8 mouse cellular contexts compared by ENCODE assay signal in the genomic region with DNA sequence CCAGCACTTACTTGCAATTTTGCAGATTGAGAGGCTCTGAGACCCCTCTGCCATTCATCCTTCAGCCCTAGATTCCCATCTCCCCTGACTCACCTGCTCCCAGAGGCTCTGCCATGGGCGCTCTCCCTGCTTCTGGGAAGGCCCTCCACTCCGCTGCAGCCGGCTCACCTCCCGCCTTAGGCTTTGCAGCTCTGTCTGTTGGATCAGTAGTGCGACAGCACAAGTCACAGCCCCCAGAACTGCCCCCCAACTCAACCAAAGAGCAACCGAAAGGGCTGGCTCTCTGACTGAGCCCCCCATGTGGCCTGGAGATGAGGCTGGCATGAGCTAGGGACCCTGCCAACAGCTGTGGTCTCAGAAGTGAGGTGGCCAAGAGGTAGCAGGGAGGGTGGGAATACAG. TPM values are rescaled to one million over a fixed set of nuclear protein-coding genes. Genes with fewer than 3 reads are reported as not detected.
DNase-seq lines count a peak whose midpoint lies in the region; ATAC-seq and TF ChIP-seq lines count a peak whose summit lies in the region.

No protein-coding gene starts in this region.

- H3K4me3 ChIP-seq in heart, embryonic 11.5 days (ENCODE audit: low read depth, low read length): no peak overlapping the region
- H3K4me3 ChIP-seq in liver, adult 2 months (ENCODE audit: insufficient read depth, low read depth, low read length): no peak overlapping the region
- no peak overlapping the region for H3K4me3 ChIP-seq in liver, embryonic 12.5 days
- H3K4me3 ChIP-seq in bone marrow macrophage, adult 2 months (ENCODE audit: insufficient read depth, low read length): peak overlapping the region; percentile 30
- no peak overlapping the region for H3K4me3 ChIP-seq in forebrain, postnatal 0 days (ENCODE audit: low read depth, low read length)

- H3K4me1 ChIP-seq in heart, embryonic 11.5 days (ENCODE audit: control insufficient read depth, insufficient read depth, low read length): peaks cover 16% of the 10 kb centered on the region
- peaks cover 11% of the 10 kb centered on the region for H3K4me1 ChIP-seq in liver, adult 2 months (ENCODE audit: control insufficient read depth, insufficient read depth, low read length)
- peaks cover 41% of the 10 kb centered on the region for H3K4me1 ChIP-seq in liver, embryonic 12.5 days
- H3K4me1 ChIP-seq in bone marrow macrophage, adult 2 months (ENCODE audit: control insufficient read depth, insufficient read depth, low read length): peaks cover 55% of the 10 kb centered on the region
- peaks cover 14% of the 10 kb centered on the region for H3K4me1 ChIP-seq in forebrain, postnatal 0 days (ENCODE audit: insufficient read depth)

- peaks cover 2% of the 10 kb centered on the region; the same call in 1 of the 2 replicates for H3K36me3 ChIP-seq in heart, embryonic 11.5 days (ENCODE audit: control insufficient read depth, insufficient read depth, low read length)
- no peaks in the 10 kb centered on the region for H3K36me3 ChIP-seq in liver, adult 2 months (ENCODE audit: control insufficient read depth, insufficient read depth, low read length)
- peaks cover 7% of the 10 kb centered on the region for H3K36me3 ChIP-seq in liver, embryonic 12.5 days
- no peaks in the 10 kb centered on the region for H3K36me3 ChIP-seq in forebrain, postnatal 0 days (ENCODE audit: insufficient read depth)

- ATAC-seq in heart, embryonic 11.5 days (replicated peaks; ENCODE audit: insufficient number of reproducible peaks, low FRiP score, low TSS enrichment): no peak
- ATAC-seq in liver, embryonic 12.5 days: no peak
- no peak for ATAC-seq in forebrain, postnatal 0 days

- peaks cover 11% of the 10 kb centered on the region; the same call in 1 of the 2 replicates for H3K79me2 ChIP-seq in liver, adult 2 months (ENCODE audit: control insufficient read depth, insufficient read depth, low read length)

- H3K27ac ChIP-seq in heart, embryonic 11.5 days (ENCODE audit: low read depth, low read length): peak overlapping the region; percentile 41; the same call in 1 of the 2 replicates
- peak overlapping the region; percentile 80 for H3K27ac ChIP-seq in liver, adult 2 months (replicated peaks; ENCODE audit: insufficient read depth, low read depth, low read length)
- H3K27ac ChIP-seq in liver, embryonic 12.5 days: no peak overlapping the region
- H3K27ac ChIP-seq in bone marrow macrophage, adult 2 months (ENCODE audit: insufficient read depth, low read depth, low read length): peak overlapping the region; percentile 94
- peak overlapping the region; percentile 51; the same call in 1 of the 2 replicates for H3K27ac ChIP-seq in forebrain, postnatal 0 days (ENCODE audit: low read depth, low read length)

- H3K27me3 ChIP-seq in heart, embryonic 11.5 days (ENCODE audit: control insufficient read depth, insufficient read depth, low read length): no peaks in the 10 kb centered on the region; the same call in 1 of the 2 replicates
- no peaks in the 10 kb centered on the region for H3K27me3 ChIP-seq in liver, adult 2 months (ENCODE audit: control insufficient read depth, insufficient read depth, low read length)
- peaks cover 3% of the 10 kb centered on the region; the same call in 1 of the 2 replicates for H3K27me3 ChIP-seq in liver, embryonic 12.5 days (replicated peaks)
- no peaks in the 10 kb centered on the region for H3K27me3 ChIP-seq in forebrain, postnatal 0 days (ENCODE audit: insufficient read depth, low read length)

- 0 out of 2 replicates have a peak overlapping the region, but pooled peaks have one; percentile 16 for H3K9ac ChIP-seq in heart, embryonic 11.5 days (ENCODE audit: low read depth, low read length)
- H3K9ac ChIP-seq in liver, adult 2 months (ENCODE audit: low read depth, low read length): peak overlapping the region; percentile 38
- H3K9ac ChIP-seq in liver, embryonic 12.5 days: no peak overlapping the region
- no peak overlapping the region for H3K9ac ChIP-seq in forebrain, postnatal 0 days

- TF ChIP-seq POLR2A in liver, adult 2 months (IDR thresholded peaks at IDR 0.05; ENCODE audit: extremely low read depth, insufficient read depth, low read length): no peak
- TF ChIP-seq POLR2A in bone marrow macrophage, adult 2 months (IDR thresholded peaks at IDR 0.05; ENCODE audit: borderline replicate concordance, low read depth, low read length): no peak

- WGBS in heart, embryonic 11.5 days (ENCODE audit: insufficient replicate concordance): 85% methylated on average over 6 of the region's 6 CpGs
- WGBS in liver, adult 2 months: 95% methylated on average over 6 of the region's 6 CpGs
- WGBS in liver, embryonic 12.5 days (ENCODE audit: insufficient replicate concordance): 75% methylated on average over 6 of the region's 6 CpGs
- 80% methylated on average over 6 of the region's 6 CpGs for WGBS in forebrain, postnatal 0 days

- no peaks in the 10 kb centered on the region for H3K9me3 ChIP-seq in heart, embryonic 11.5 days (replicated peaks; ENCODE audit: control insufficient read depth, low read length)
- no peaks in the 10 kb centered on the region for H3K9me3 ChIP-seq in liver, embryonic 12.5 days (replicated peaks)
- no peaks in the 10 kb centered on the region for H3K9me3 ChIP-seq in forebrain, postnatal 0 days (ENCODE audit: low read length)

- no peak overlapping the region for H3K4me2 ChIP-seq in heart, embryonic 11.5 days
- H3K4me2 ChIP-seq in liver, embryonic 12.5 days: no peak overlapping the region
- H3K4me2 ChIP-seq in forebrain, postnatal 0 days (ENCODE audit: low read depth): no peak overlapping the region

- no peak for TF ChIP-seq CTCF in liver, adult 2 months (IDR thresholded peaks at IDR 0.05; ENCODE audit: low read depth, low read length)
- TF ChIP-seq CTCF in bone marrow macrophage, adult 2 months (IDR thresholded peaks at IDR 0.05; ENCODE audit: low read depth, low read length): no peak
- TF ChIP-seq CTCF in forebrain, postnatal 0 days (IDR thresholded peaks at IDR 0.05; ENCODE audit: low read depth): no peak

- DNase-seq in heart, adult 9 months (ENCODE audit: low spot score in 2 of 2): no peak
- no peak for DNase-seq in liver, adult 2 months (ENCODE audit: extremely low read depth, low read depth, low spot score)
- no peak for DNase-seq in forebrain, postnatal 0 days
- DNase-seq in thymus, postnatal 14 days: no peak
- DNase-seq in frontal cortex, postnatal 25 days (ENCODE audit: low spot score in 2 of 2): no peak

RNA-seq across cellular contexts. Expression of a gene that starts 0.6 kb away (rescaled TPM):
- 0.24 TPM in 1 of 2 replicates, not detected in the other for polyA plus RNA-seq in heart, embryonic 11.5 days (2014; fragmentation: Nextera tagmentation; extraction: Ambion mirVana)
- total RNA-seq in liver, adult 2 months (2014; rRNA removed): 1.0 and 1.4 TPM in 2 replicates
- polyA plus RNA-seq in liver, adult 2 months (2012; rRNA removed): 0.58 and 1.1 TPM in 2 replicates
- 0.14 and 0.23 TPM in 2 replicates for polyA plus RNA-seq in liver, embryonic 12.5 days (2016; fragmentation: Nextera tagmentation; extraction: Ambion mirVana)
- 20.8 and 23.9 TPM in 2 replicates for polyA plus RNA-seq in bone marrow macrophage, adult 2 months (2012; ENCODE audit: insufficient read depth, insufficient read length, missing spikeins)
- 1.3 TPM in 1 of 2 replicates, not detected in the other for total RNA-seq in forebrain, postnatal 0 days (2014; rRNA removed)
- polyA plus RNA-seq in forebrain, postnatal 0 days (2015; fragmentation: Nextera tagmentation; extraction: Ambion mirVana): 0.48 and 0.61 TPM in 2 replicates

RNA-seq across cellular contexts. Expression of a gene that starts 3.1 kb away (rescaled TPM):
- polyA plus RNA-seq in heart, embryonic 11.5 days (2014; fragmentation: Nextera tagmentation; extraction: Ambion mirVana): 70.2 and 81.4 TPM in 2 replicates
- total RNA-seq in liver, adult 2 months (2014; rRNA removed): 26.2 and 31.9 TPM in 2 replicates
- polyA plus RNA-seq in liver, adult 2 months (2012; rRNA removed): 17.5 and 25.8 TPM in 2 replicates
- 53.8 and 56.2 TPM in 2 replicates for polyA plus RNA-seq in liver, embryonic 12.5 days (2016; fragmentation: Nextera tagmentation; extraction: Ambion mirVana)
- polyA plus RNA-seq in bone marrow macrophage, adult 2 months (2012; ENCODE audit: insufficient read depth, insufficient read length, missing spikeins): 120 and 131 TPM in 2 replicates
- 79.2 and 82.4 TPM in 2 replicates for total RNA-seq in forebrain, postnatal 0 days (2014; rRNA removed)
- polyA plus RNA-seq in forebrain, postnatal 0 days (2015; fragmentation: Nextera tagmentation; extraction: Ambion mirVana): 60.6 and 77.6 TPM in 2 replicates

RNA-seq across cellular contexts. Expression of a gene that starts 10.7 kb away (rescaled TPM):
- 4.4 TPM in 2 replicates for polyA plus RNA-seq in heart, embryonic 11.5 days (2014; fragmentation: Nextera tagmentation; extraction: Ambion mirVana)
- total RNA-seq in liver, adult 2 months (2014; rRNA removed): 2.6 and 3.0 TPM in 2 replicates
- polyA plus RNA-seq in liver, adult 2 months (2012; rRNA removed): 9.5 and 18.0 TPM in 2 replicates
- 3.3 and 3.6 TPM in 2 replicates for polyA plus RNA-seq in liver, embryonic 12.5 days (2016; fragmentation: Nextera tagmentation; extraction: Ambion mirVana)
- 97.6 and 101 TPM in 2 replicates for polyA plus RNA-seq in bone marrow macrophage, adult 2 months (2012; ENCODE audit: insufficient read depth, insufficient read length, missing spikeins)
- 3.3 and 6.7 TPM in 2 replicates for total RNA-seq in forebrain, postnatal 0 days (2014; rRNA removed)
- polyA plus RNA-seq in forebrain, postnatal 0 days (2015; fragmentation: Nextera tagmentation; extraction: Ambion mirVana): 4.3 and 7.4 TPM in 2 replicates

RNA-seq across cellular contexts. Expression of a gene that starts 11.0 kb away (rescaled TPM):
- polyA plus RNA-seq in heart, embryonic 11.5 days (2014; fragmentation: Nextera tagmentation; extraction: Ambion mirVana): 3.0 and 4.2 TPM in 2 replicates
- total RNA-seq in liver, adult 2 months (2014; rRNA removed): 2.5 and 3.4 TPM in 2 replicates
- 2.6 and 3.6 TPM in 2 replicates for polyA plus RNA-seq in liver, adult 2 months (2012; rRNA removed)
- polyA plus RNA-seq in liver, embryonic 12.5 days (2016; fragmentation: Nextera tagmentation; extraction: Ambion mirVana): 0.72 and 0.98 TPM in 2 replicates
- 43.9 and 59.4 TPM in 2 replicates for polyA plus RNA-seq in bone marrow macrophage, adult 2 months (2012; ENCODE audit: insufficient read depth, insufficient read length, missing spikeins)
- 0.95 and 4.4 TPM in 2 replicates for total RNA-seq in forebrain, postnatal 0 days (2014; rRNA removed)
- polyA plus RNA-seq in forebrain, postnatal 0 days (2015; fragmentation: Nextera tagmentation; extraction: Ambion mirVana): 1.4 and 2.1 TPM in 2 replicates

RNA-seq across cellular contexts. Expression of a gene that starts 12.7 kb away (rescaled TPM):
- polyA plus RNA-seq in heart, embryonic 11.5 days (2014; fragmentation: Nextera tagmentation; extraction: Ambion mirVana): 530 and 592 TPM in 2 replicates
- 370 and 386 TPM in 2 replicates for total RNA-seq in liver, adult 2 months (2014; rRNA removed)
- 184 and 221 TPM in 2 replicates for polyA plus RNA-seq in liver, adult 2 months (2012; rRNA removed)
- 393 and 408 TPM in 2 replicates for polyA plus RNA-seq in liver, embryonic 12.5 days (2016; fragmentation: Nextera tagmentation; extraction: Ambion mirVana)
- 303 and 319 TPM in 2 replicates for polyA plus RNA-seq in bone marrow macrophage, adult 2 months (2012; ENCODE audit: insufficient read depth, insufficient read length, missing spikeins)
- total RNA-seq in forebrain, postnatal 0 days (2014; rRNA removed): 1,003 and 1,045 TPM in 2 replicates
- polyA plus RNA-seq in forebrain, postnatal 0 days (2015; fragmentation: Nextera tagmentation; extraction: Ambion mirVana): 614 and 772 TPM in 2 replicates

Comparison
In these comparisons a context has a peak if more than half of its experiments do, and no peak if none do; other contexts are left out.
1. H3K9ac ChIP-seq: peak in heart, embryonic 11.5 days (single experiment) and liver, adult 2 months (single experiment); none in liver, embryonic 12.5 days (single experiment) and forebrain, postnatal 0 days (single experiment).
2. RNA of a gene that starts 0.6 kb away (polyA plus RNA-seq): 20.8 to 23.9 TPM in bone marrow macrophage, adult 2 months; 0.58 to 1.1 TPM in liver, adult 2 months, 0.48 to 0.61 TPM in forebrain, postnatal 0 days, 0.14 to 0.23 TPM in liver, embryonic 12.5 days and 0.24 TPM in heart, embryonic 11.5 days; every median in the first group is over 10 times any median in the second.